Mouse (Mus musculus) thymus, postnatal 36 days (tissue): ENCODE results near the gene Angptl2.

Experiments
- DNase-seq, 2 experiments: peaks; one replicate each; pipeline ENCODE4 v3.0.0; 2022; ENCODE audit warnings: mixed read lengths in 2 of 2

Angptl2 gene

GRCm38 (mm10) chr2:33232782-33233570 is 17.1 kb downstream of the Angptl2 start:
- DNase-seq: no peak

- no peak for DNase-seq
These were observed 18.0 kb downstream of the Angptl2 start for GRCm38 (mm10) chr2:33233856-33234255.

GRCm38 (mm10) chr2:33234848-33235247 is 19.0 kb downstream of the Angptl2 start:
- peak in 1 of 2 experiments; percentile 11 for DNase-seq

- no peak for DNase-seq
These were observed 21.7 kb downstream of the Angptl2 start for GRCm38 (mm10) chr2:33237581-33237980.

GRCm38 (mm10) chr2:33244880-33245279 is 29.0 kb downstream of the Angptl2 start:
- DNase-seq: no peak

GRCm38 (mm10) chr2:33245350-33245749 is 29.5 kb downstream of the Angptl2 start:
- no peak for DNase-seq

GRCm38 (mm10) chr2:33246841-33247240 is 31.0 kb downstream of the Angptl2 start:
- DNase-seq: no peak

GRCm38 (mm10) chr2:33248549-33248948 is 32.7 kb downstream of the Angptl2 start:
- DNase-seq: no peak

GRCm38 (mm10) chr2:33249922-33250633 is 34.2 kb downstream of the Angptl2 start:
- no peak for DNase-seq

- no peak for DNase-seq
These were observed 36.9 kb downstream of the Angptl2 start for GRCm38 (mm10) chr2:33252751-33253150.

GRCm38 (mm10) chr2:33253572-33254190 is 37.8 kb downstream of the Angptl2 start:
- DNase-seq: no peak

GRCm38 (mm10) chr2:33254318-33254985 is 38.6 kb downstream of the Angptl2 start:
- DNase-seq: no peak

GRCm38 (mm10) chr2:33256769-33257537 is 41.1 kb downstream of the Angptl2 start:
- DNase-seq: no peak

GRCm38 (mm10) chr2:33260772-33261171 is 44.9 kb downstream of the Angptl2 start:
- DNase-seq: no peak

- DNase-seq: no peak
These were observed 45.6 kb downstream of the Angptl2 start for GRCm38 (mm10) chr2:33261475-33261874.

GRCm38 (mm10) chr2:33265793-33266192 is 49.9 kb downstream of the Angptl2 start:
- no peak for DNase-seq

GRCm38 (mm10) chr2:33267075-33267474 is 51.2 kb downstream of the Angptl2 start:
- no peak for DNase-seq

- no peak for DNase-seq
These were observed 52.7 kb downstream of the Angptl2 start for GRCm38 (mm10) chr2:33268384-33269131.

GRCm38 (mm10) chr2:33269132-33269493 is 53.2 kb downstream of the Angptl2 start:
- DNase-seq: no peak

- DNase-seq: no peak
These were observed 54.7 kb downstream of the Angptl2 start for GRCm38 (mm10) chr2:33270569-33270968.

- DNase-seq: no peak
These were observed 55.6 kb downstream of the Angptl2 start for GRCm38 (mm10) chr2:33271511-33271910.
